Mouse (Mus musculus): ENCODE measurements around the gene Ccser2.

DNA sequence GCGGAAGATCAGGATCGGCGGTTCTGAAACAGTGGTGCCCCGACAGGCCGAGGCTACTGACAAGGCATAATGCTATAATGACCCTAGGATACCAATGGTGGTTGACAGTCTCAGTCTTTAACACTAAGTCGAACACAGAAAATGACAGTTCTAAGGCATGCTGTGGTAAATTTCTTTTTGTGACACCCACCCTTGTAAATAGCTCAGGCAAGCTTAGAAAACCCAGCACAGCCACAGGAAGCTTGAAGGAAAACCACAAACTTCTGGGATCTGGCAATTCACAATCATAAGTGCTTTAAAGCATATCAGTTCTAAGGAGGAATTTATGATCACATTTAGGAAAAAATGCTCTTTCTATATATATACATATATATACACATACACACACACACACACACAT lies 53.4 kb downstream of the Ccser2 start:
- no peak for TF ChIP-seq CTCF (IDR thresholded peaks at IDR 0.05; ENCODE audit: low read depth)
- no peak for TF ChIP-seq EP300 (IDR thresholded peaks at IDR 0.05; ENCODE audit: low read depth)
